Mouse (Mus musculus) lung, postnatal 0 days (tissue): Measurements from ENCODE around the gene Mtss1l. TPM values are rescaled to one million over a fixed set of nuclear protein-coding genes. Genes with fewer than 3 reads are reported as not detected.

ENCODE experiments used
- ATAC-seq: fragments of 200-750 bp; cut with Nextera tagmentation; 2 replicates; pipeline ENCODE4 v1.8.0; 2017; ENCODE audit warnings: moderate library complexity
- DNase-seq: peaks from one replicate; pipeline ENCODE4 v3.0.0-alpha.2; 2016; ENCODE audit warnings: low spot score
- H3K27ac ChIP-seq: fragments of 300-500 bp; sonication (generic); 2 replicates; pipeline ENCODE4 v1.5.1; 2014; ENCODE audit warnings: antibody characterized with exemption, mild to moderate bottlenecking, low read length, mixed read lengths
- H3K27me3 ChIP-seq: fragments of 300-500 bp; sonication (generic); replicated peaks from 2 replicates; pipeline ENCODE4 v1.6.1; 2014; ENCODE audit warnings: low read length, mixed read lengths; ENCODE audit not compliant: insufficient read depth
- H3K36me3 ChIP-seq: fragments of 300-500 bp; sonication (generic); 2 replicates; pipeline ENCODE4 v1.6.1; 2014; ENCODE audit warnings: low read length, mixed read lengths; ENCODE audit not compliant: insufficient read depth
- H3K4me1 ChIP-seq: fragments of 300-500 bp; sonication (generic); 2 replicates; pipeline ENCODE4 v1.6.1; 2014; ENCODE audit warnings: antibody characterized with exemption, low read depth, low read length, mixed read lengths; ENCODE audit not compliant: insufficient read depth
- H3K4me2 ChIP-seq: fragments of 300-500 bp; sonication (generic); replicated peaks from 2 replicates; pipeline ENCODE4 v1.6.1; 2014; ENCODE audit warnings: low read depth, mild to moderate bottlenecking, low read length, moderate library complexity, mixed read lengths
- H3K4me3 ChIP-seq: fragments of 300-500 bp; sonication (generic); 2 replicates; pipeline ENCODE4 v1.5.1; 2014; ENCODE audit warnings: low read depth, low read length
- H3K9ac ChIP-seq: fragments of 300-500 bp; sonication (generic); replicated peaks from 2 replicates; pipeline ENCODE4 v1.6.1; 2014; ENCODE audit warnings: low read depth, mild to moderate bottlenecking
- H3K9me3 ChIP-seq: fragments of 300-500 bp; sonication (generic); 2 replicates; pipeline ENCODE4 v1.6.1; 2016; ENCODE audit warnings: low read length, mixed read lengths
- CTCF ChIP-seq: IDR thresholded peaks from 2 replicates; pipeline ENCODE4 v1.5.1; 2016; ENCODE audit warnings: antibody characterized with exemption, mild to moderate bottlenecking
- EP300 ChIP-seq: IDR thresholded peaks from 2 replicates; pipeline ENCODE4 v1.6.1; 2016; ENCODE audit warnings: antibody characterized with exemption, mild to moderate bottlenecking, control low read depth
- WGBS: fragments of 180-500 bp; shearing (Covaris S2); extraction: QIAGEN DNeasy Blood & Tissue Kit; methylation state at CpG from one replicate; pipeline ENCODE4 v1.1.7; 2014; 5-methylcytosine and 5-hydroxymethylcytosine counted together
- polyA plus RNA-seq: library from polyadenylated mRNA; unstranded; fragments of >200 nt; fragmentation: Nextera tagmentation; extraction: Ambion mirVana; gene quantifications from 2 replicates; pipeline ENCODE4 v1.2.1, GENCODE M21; 2015

Gene Mtss1l
- polyA plus RNA-seq, 1 experiment from 2014 or later = 13.8 TPM

- no peak overlapping the region for H3K9ac ChIP-seq
- ATAC-seq = peak; percentile 45
- TF ChIP-seq CTCF (no peak), EP300 (no peak)
- H3K9me3 ChIP-seq = no peaks in the 10 kb centered on the region
- H3K4me2 ChIP-seq = no peak overlapping the region
- no peak overlapping the region for H3K4me3 ChIP-seq
- no peak overlapping the region for H3K27ac ChIP-seq
- WGBS = 43% methylated on average over 3 of the region's 3 CpGs
- H3K36me3 ChIP-seq = 0 out of 2 replicates have a peak, but pooled peaks cover 4% of the 10 kb centered on the region
- no peak for DNase-seq
- H3K4me1 ChIP-seq = peaks cover 2% of the 10 kb centered on the region; the same call in 1 of the 2 replicates
- H3K27me3 ChIP-seq = no peaks in the 10 kb centered on the region
Observed at GRCm38 (mm10) chr8:110678989-110679388, 42.3 kb upstream of the Mtss1l start.

GRCm38 (mm10) chr8:110687726-110688125 lies 33.5 kb upstream of the Mtss1l start:
- H3K4me3 ChIP-seq = no peak overlapping the region
- H3K27me3 ChIP-seq = no peaks in the 10 kb centered on the region
- H3K9me3 ChIP-seq = no peaks in the 10 kb centered on the region
- no peak overlapping the region for H3K9ac ChIP-seq
- H3K36me3 ChIP-seq = no peaks in the 10 kb centered on the region
- TF ChIP-seq EP300 (peak; percentile 48), CTCF (no peak)
- ATAC-seq (peak; percentile 85), DNase-seq (peak; percentile 91)
- peak overlapping the region; percentile 64 for H3K27ac ChIP-seq
- 27% methylated on average over 5 of the region's 5 CpGs for WGBS
- H3K4me2 ChIP-seq = no peak overlapping the region
- H3K4me1 ChIP-seq = peaks cover 8% of the 10 kb centered on the region

- H3K27ac ChIP-seq = peak overlapping the region; percentile 69
- no peak overlapping the region for H3K4me2 ChIP-seq
- no peak overlapping the region for H3K9ac ChIP-seq
- H3K36me3 ChIP-seq = no peaks in the 10 kb centered on the region
- WGBS = 60% methylated on average over 9 of the region's 9 CpGs
- H3K9me3 ChIP-seq = no peaks in the 10 kb centered on the region
- no peaks in the 10 kb centered on the region for H3K27me3 ChIP-seq
- H3K4me1 ChIP-seq = peaks cover 14% of the 10 kb centered on the region
- peak; percentile 82 for TF ChIP-seq EP300
- no peak for TF ChIP-seq CTCF
- DNase-seq (peak; percentile 48), ATAC-seq (peak; percentile 75)
- H3K4me3 ChIP-seq = no peak overlapping the region
Observed at GRCm38 (mm10) chr8:110689961-110690360, 31.3 kb upstream of the Mtss1l start.

GRCm38 (mm10) chr8:110694226-110694625 lies 27.1 kb upstream of the Mtss1l start:
- 75% methylated on average over 3 of the region's 5 CpGs for WGBS
- no peak overlapping the region for H3K4me2 ChIP-seq
- peaks cover 26% of the 10 kb centered on the region for H3K4me1 ChIP-seq
- no peak for ATAC-seq
- no peaks in the 10 kb centered on the region for H3K36me3 ChIP-seq
- no peak overlapping the region for H3K4me3 ChIP-seq
- H3K27ac ChIP-seq = no peak overlapping the region
- H3K9ac ChIP-seq = no peak overlapping the region
- no peaks in the 10 kb centered on the region for H3K27me3 ChIP-seq
- no peak for DNase-seq
- TF ChIP-seq CTCF = no peak
- TF ChIP-seq EP300 = no peak
- no peaks in the 10 kb centered on the region for H3K9me3 ChIP-seq

GRCm38 (mm10) chr8:110694826-110695225 lies 26.4 kb upstream of the Mtss1l start:
- Histone ChIP-seq H3K27ac (0 out of 2 replicates have a peak overlapping the region, but pooled peaks have one; percentile 32), H3K4me2 (no peak overlapping the region), H3K9me3 (no peaks in the 10 kb centered on the region), H3K27me3 (no peaks in the 10 kb centered on the region), H3K4me1 (peaks cover 26% of the 10 kb centered on the region), H3K36me3 (no peaks in the 10 kb centered on the region), H3K9ac (no peak overlapping the region), H3K4me3 (no peak overlapping the region)
- ATAC-seq = no peak
- 62% methylated on average over 4 of the region's 4 CpGs for WGBS
- TF ChIP-seq CTCF (no peak), EP300 (no peak)
- no peak for DNase-seq

- TF ChIP-seq CTCF (no peak), EP300 (no peak)
Observed at GRCm38 (mm10) chr8:110695431-110695830, 25.8 kb upstream of the Mtss1l start.

More at GRCm38 (mm10) chr8:110695431-110695830, 25.8 kb upstream of the Mtss1l start:
- H3K4me1 ChIP-seq = peaks cover 24% of the 10 kb centered on the region
- H3K4me2 ChIP-seq = no peak overlapping the region
- 78% methylated on average over 5 of the region's 5 CpGs for WGBS
- DNase-seq = no peak
- ATAC-seq = 0 out of 2 replicates have a peak, but pooled peaks have one; percentile 25
- H3K36me3 ChIP-seq = no peaks in the 10 kb centered on the region
- H3K9ac ChIP-seq = no peak overlapping the region
- H3K27me3 ChIP-seq = no peaks in the 10 kb centered on the region
- H3K9me3 ChIP-seq = no peaks in the 10 kb centered on the region
- peak overlapping the region; percentile 47; the same call in 1 of the 2 replicates for H3K27ac ChIP-seq
- H3K4me3 ChIP-seq = no peak overlapping the region
